Mouse (Mus musculus) ES-Bruce4 (cell line): ENCODE data around the gene Ston1.

ENCODE experiments used
- CTCF ChIP-seq: IDR thresholded peaks from one replicate; pipeline ENCODE4 v1.8.1; 2011; ENCODE audit warnings: low read depth, low read length
- EP300 ChIP-seq: IDR thresholded peaks from 2 replicates; pipeline ENCODE4 v1.6.1; 2011; ENCODE audit warnings: low read depth, low read length; ENCODE audit not compliant: insufficient read depth
- POLR2A ChIP-seq: IDR thresholded peaks from one replicate; pipeline ENCODE4 v1.8.1; 2011; ENCODE audit warnings: low read length; ENCODE audit not compliant: insufficient read depth

GRCm38 (mm10) chr17:88600492-88601026, 3.1 kb downstream of the Ston1 start:
- TF ChIP-seq CTCF (no peak), POLR2A (no peak), EP300 (no peak)
